Mouse (Mus musculus): ENCODE results near the gene Bahcc1. TPM values are rescaled to one million over a fixed set of nuclear protein-coding genes. Genes with fewer than 3 reads are reported as not detected.

Bahcc1 gene
- polyA plus RNA-seq, 1 experiment from 2014 or later = 9.7 TPM

DNA sequence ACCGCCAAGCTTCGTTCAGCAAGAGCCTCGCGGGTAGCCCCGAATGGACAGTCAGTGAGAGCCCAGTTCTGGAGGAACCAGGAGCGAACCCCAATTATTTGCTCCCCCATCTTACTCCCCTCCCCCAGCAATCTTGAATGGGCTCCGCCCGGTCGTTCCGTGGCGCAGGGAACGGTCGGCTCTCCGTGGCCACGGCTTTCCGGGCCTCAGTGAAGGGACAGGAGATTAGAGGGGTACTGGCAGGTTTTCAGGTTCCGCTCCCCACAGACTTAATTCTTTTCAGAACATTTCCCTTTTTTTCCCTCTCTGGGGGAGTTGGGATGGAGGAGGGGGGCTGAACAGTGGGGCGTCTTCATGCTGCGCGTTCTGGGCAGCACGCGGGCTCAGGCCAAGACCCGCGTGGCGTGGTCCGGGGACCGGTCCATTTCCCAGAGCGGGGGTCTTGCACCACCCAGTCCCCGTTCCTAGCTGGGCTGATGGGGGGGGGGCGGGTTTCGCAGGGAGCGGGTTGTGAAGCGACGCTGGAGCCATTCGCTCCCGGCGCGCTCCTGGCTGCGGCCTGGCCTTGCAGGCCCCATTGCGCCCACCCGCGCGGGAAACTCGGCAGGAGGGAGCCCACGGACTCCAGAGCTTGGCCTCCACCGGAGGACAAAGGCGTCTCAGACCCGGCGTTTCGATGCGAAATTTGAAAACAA is 841 bp downstream of the Bahcc1 start:
- peak overlapping the region; percentile 96 for H3K27ac ChIP-seq (ENCODE audit: low read length)
- H3K9me3 ChIP-seq (replicated peaks; ENCODE audit: control insufficient read depth, low read length, poor library complexity, severe bottlenecking) = no peaks in the 10 kb centered on the region
- peak overlapping the region; percentile 68 for H3K4me2 ChIP-seq (ENCODE audit: low read length)
- peaks cover 25% of the 10 kb centered on the region for H3K4me1 ChIP-seq (ENCODE audit: control insufficient read depth, insufficient read depth, low read length)
- ATAC-seq = no peak
- H3K27me3 ChIP-seq (ENCODE audit: control insufficient read depth, insufficient read depth, low read depth, low read length) = no peaks in the 10 kb centered on the region
- under 1% methylated on average over 51 of the region's 51 CpGs for WGBS
- no peaks in the 10 kb centered on the region for H3K36me3 ChIP-seq (ENCODE audit: control insufficient read depth, insufficient read depth, low read length)
- peak overlapping the region; percentile 99 for H3K9ac ChIP-seq (ENCODE audit: low read depth, low read length)
- H3K4me3 ChIP-seq (ENCODE audit: low read depth, low read length) = peak overlapping the region; percentile 72

DNA sequence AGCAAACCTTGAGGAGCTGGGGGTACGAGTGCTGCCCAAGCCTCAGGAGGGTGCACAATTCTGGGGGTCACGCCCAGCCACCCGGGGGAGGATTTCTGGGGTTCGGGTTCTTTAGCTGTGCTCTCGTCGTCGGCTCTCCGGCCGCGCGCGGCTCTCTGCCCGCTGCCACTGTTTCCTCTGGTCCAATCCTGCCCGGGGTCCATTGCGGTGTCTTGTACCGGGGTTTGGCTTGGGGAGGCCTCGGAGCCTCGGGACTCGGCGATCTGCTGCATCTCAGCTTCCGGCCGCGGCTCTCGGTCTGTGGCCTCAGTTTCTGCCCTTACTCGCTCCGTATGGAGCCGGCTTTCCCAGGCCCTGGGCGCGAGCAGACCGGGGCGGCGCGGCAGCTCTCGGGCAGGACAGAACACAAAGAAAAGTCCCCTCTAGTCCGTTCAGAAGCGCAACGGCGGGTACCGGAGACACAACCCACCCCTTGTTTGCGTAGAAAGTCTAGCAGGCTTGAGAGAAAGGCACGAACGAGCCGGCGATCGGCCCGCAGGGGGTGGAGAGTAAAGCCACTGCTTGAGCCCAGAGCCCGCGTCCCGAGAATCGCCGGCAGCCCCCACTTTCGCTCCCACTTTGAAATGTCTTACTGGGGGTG is 1.5 kb downstream of the Bahcc1 start:
- peak overlapping the region; percentile 99 for H3K9ac ChIP-seq (ENCODE audit: low read depth, low read length)
- WGBS = under 1% methylated on average over 48 of the region's 52 CpGs
- peak overlapping the region; percentile 72 for H3K4me3 ChIP-seq (ENCODE audit: low read depth, low read length)
- no peaks in the 10 kb centered on the region for H3K27me3 ChIP-seq (ENCODE audit: control insufficient read depth, insufficient read depth, low read depth, low read length)
- ATAC-seq = no peak
- H3K27ac ChIP-seq (ENCODE audit: low read length) = peak overlapping the region; percentile 96
- H3K9me3 ChIP-seq (replicated peaks; ENCODE audit: control insufficient read depth, low read length, poor library complexity, severe bottlenecking) = no peaks in the 10 kb centered on the region
- peaks cover 25% of the 10 kb centered on the region for H3K4me1 ChIP-seq (ENCODE audit: control insufficient read depth, insufficient read depth, low read length)
- peak overlapping the region; percentile 68 for H3K4me2 ChIP-seq (ENCODE audit: low read length)
- H3K36me3 ChIP-seq (ENCODE audit: control insufficient read depth, insufficient read depth, low read length) = no peaks in the 10 kb centered on the region

DNA sequence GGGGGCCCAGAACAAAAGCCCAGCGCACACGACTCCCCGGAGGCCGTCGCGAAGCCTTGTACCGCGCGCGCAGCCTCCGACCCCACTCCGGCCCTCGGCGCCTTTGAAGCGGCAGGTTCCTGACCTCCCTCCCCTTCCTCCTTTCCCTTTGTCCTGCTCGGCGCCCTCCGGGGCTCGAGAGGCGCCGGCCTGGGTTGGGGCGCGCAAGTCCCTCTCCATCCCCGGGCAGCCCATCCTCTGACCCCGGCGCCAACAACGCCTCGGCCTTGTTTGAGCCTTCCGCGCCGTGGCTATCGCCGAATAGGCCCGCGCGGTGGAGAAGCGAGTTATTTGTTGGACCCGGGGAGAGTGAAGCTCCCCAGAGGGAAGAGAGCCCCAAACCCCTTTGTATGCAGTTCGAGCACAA is 2.0 kb downstream of the Bahcc1 start:
- H3K9me3 ChIP-seq (replicated peaks; ENCODE audit: control insufficient read depth, low read length, poor library complexity, severe bottlenecking) = no peaks in the 10 kb centered on the region
- ATAC-seq = no peak
- under 1% methylated on average over 39 of the region's 39 CpGs for WGBS

DNA sequence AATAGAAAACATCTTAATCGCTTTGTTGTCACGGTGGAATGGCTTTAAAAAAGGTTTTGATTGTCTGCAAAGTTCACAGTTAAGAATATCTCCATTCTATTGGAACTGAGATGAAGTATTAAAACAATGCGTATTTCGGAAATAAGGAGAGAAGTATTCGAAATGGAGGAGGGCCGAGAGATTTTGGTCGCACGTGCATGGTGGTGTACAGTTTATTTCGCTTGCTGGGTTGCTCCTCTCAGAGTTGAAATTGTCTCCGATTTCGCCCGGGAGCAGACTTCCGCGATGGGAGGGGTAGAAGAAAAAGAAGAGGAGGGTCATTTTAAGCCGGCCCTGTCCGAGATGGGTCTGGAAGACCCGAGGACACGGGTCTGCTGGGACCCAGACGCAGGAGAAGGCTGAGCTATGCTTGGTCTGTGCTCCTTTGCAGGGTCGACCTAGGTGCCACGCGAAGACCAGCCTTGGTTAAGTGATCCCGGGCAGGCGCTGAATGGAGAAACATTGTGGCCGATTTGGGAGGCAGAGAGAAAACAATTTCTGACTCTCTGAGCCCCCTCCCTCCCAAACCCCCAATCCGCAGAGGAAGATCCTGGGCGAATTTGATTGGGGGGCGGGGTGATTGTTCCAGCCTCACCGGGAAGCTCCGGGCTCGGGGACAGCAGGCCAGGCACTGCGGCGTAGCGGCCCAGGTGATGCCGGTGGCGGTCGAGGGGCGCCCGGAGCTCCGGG is 2.8 kb downstream of the Bahcc1 start:
- H3K4me3 ChIP-seq (ENCODE audit: low read depth, low read length) = peak overlapping the region; percentile 72
- under 1% methylated on average over 40 of the region's 40 CpGs for WGBS
- H3K27ac ChIP-seq (ENCODE audit: low read length) = peak overlapping the region; percentile 100
- no peaks in the 10 kb centered on the region for H3K36me3 ChIP-seq (ENCODE audit: control insufficient read depth, insufficient read depth, low read length)
- H3K4me2 ChIP-seq (ENCODE audit: low read length) = peak overlapping the region; percentile 68
- peaks cover 30% of the 10 kb centered on the region for H3K4me1 ChIP-seq (ENCODE audit: control insufficient read depth, insufficient read depth, low read length)
- no peaks in the 10 kb centered on the region for H3K9me3 ChIP-seq (replicated peaks; ENCODE audit: control insufficient read depth, low read length, poor library complexity, severe bottlenecking)
- no peaks in the 10 kb centered on the region for H3K27me3 ChIP-seq (ENCODE audit: control insufficient read depth, insufficient read depth, low read depth, low read length)
- H3K9ac ChIP-seq (ENCODE audit: low read depth, low read length) = peak overlapping the region; percentile 97
- ATAC-seq = no peak

More for the DNA sequence above, 2.0 kb downstream of the Bahcc1 start:
- peak overlapping the region; percentile 72 for H3K4me3 ChIP-seq (ENCODE audit: low read depth, low read length)
- no peaks in the 10 kb centered on the region for H3K36me3 ChIP-seq (ENCODE audit: control insufficient read depth, insufficient read depth, low read length)
- peaks cover 25% of the 10 kb centered on the region for H3K4me1 ChIP-seq (ENCODE audit: control insufficient read depth, insufficient read depth, low read length)
- H3K27ac ChIP-seq (ENCODE audit: low read length) = peak overlapping the region; percentile 96
- peak overlapping the region; percentile 99 for H3K9ac ChIP-seq (ENCODE audit: low read depth, low read length)
- H3K4me2 ChIP-seq (ENCODE audit: low read length) = peak overlapping the region; percentile 68
- no peaks in the 10 kb centered on the region for H3K27me3 ChIP-seq (ENCODE audit: control insufficient read depth, insufficient read depth, low read depth, low read length)

DNA sequence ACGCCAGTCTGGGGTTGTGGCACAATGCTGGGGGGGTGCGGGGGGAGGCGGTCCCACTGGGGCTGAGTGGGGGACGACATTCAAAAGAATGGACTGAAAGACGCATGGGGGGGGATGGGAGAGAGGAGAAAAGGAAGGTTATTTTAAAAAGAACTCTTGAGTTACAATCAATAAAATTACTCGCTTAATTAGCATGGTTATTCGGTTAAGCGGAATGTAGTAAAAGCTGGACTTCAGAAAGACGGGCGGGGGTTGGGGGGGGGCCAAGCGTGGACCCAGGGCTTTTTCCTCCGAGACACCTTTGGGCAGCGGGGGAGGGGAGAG is 3.3 kb downstream of the Bahcc1 start:
- no peak for ATAC-seq
- Histone ChIP-seq H3K4me1 (ENCODE audit: control insufficient read depth, insufficient read depth, low read length) (peaks cover 35% of the 10 kb centered on the region), H3K9ac (ENCODE audit: low read depth, low read length) (peak overlapping the region; percentile 97), H3K36me3 (ENCODE audit: control insufficient read depth, insufficient read depth, low read length) (no peaks in the 10 kb centered on the region), H3K9me3 (replicated peaks; ENCODE audit: control insufficient read depth, low read length, poor library complexity, severe bottlenecking) (no peaks in the 10 kb centered on the region), H3K4me2 (ENCODE audit: low read length) (peak overlapping the region; percentile 68), H3K27me3 (ENCODE audit: control insufficient read depth, insufficient read depth, low read depth, low read length) (no peaks in the 10 kb centered on the region), H3K4me3 (ENCODE audit: low read depth, low read length) (peak overlapping the region; percentile 72), H3K27ac (ENCODE audit: low read length) (peak overlapping the region; percentile 100)
- under 1% methylated on average over 13 of the region's 13 CpGs for WGBS

DNA sequence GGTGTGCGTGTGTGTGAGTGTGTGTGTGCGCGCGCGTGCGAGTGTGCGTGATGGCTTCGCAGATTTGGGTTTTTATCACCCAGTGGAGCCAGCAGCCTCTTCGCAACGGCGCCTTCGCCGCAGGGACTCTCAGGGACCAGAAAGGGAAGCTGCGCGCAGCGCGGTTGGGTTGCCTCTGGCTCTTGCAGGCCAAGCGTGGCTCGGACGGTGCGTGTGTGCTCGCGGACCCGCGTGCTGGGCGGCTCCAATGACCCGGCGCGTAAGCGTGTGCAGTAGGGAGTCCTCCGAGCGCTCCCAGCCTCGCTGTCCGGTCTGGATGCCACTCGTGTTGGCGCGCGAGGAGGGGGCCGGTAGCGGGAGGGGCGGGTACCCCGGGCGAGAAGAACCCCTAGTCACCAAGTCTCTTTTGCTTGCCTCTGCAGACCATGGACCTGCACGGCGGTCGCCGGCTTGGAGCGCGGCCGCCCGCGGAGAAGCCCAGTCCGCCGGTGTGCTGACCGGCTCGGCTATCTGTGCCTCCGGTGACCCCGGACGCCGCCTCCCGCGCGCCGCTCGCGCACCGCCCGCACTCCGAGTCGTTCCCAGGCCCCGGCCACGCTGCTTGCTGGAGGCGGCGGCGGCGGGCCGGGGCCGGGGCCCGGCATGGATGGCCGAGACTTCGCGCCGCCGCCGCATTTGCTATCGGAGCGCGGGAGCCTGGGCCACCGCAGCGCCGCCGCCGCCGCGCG is 3.9 kb downstream of the Bahcc1 start:
- peaks cover 40% of the 10 kb centered on the region for H3K4me1 ChIP-seq (ENCODE audit: control insufficient read depth, insufficient read depth, low read length)
- H3K9me3 ChIP-seq (replicated peaks; ENCODE audit: control insufficient read depth, low read length, poor library complexity, severe bottlenecking) = no peaks in the 10 kb centered on the region
- peak overlapping the region; percentile 97 for H3K9ac ChIP-seq (ENCODE audit: low read depth, low read length)
- no peaks in the 10 kb centered on the region for H3K36me3 ChIP-seq (ENCODE audit: control insufficient read depth, insufficient read depth, low read length)
- ATAC-seq = no peak
- peak overlapping the region; percentile 100 for H3K27ac ChIP-seq (ENCODE audit: low read length)
- WGBS = under 1% methylated on average over 94 of the region's 96 CpGs
- peak overlapping the region; percentile 72 for H3K4me3 ChIP-seq (ENCODE audit: low read depth, low read length)
- H3K4me2 ChIP-seq (ENCODE audit: low read length) = peak overlapping the region; percentile 68
- no peaks in the 10 kb centered on the region for H3K27me3 ChIP-seq (ENCODE audit: control insufficient read depth, insufficient read depth, low read depth, low read length)

DNA sequence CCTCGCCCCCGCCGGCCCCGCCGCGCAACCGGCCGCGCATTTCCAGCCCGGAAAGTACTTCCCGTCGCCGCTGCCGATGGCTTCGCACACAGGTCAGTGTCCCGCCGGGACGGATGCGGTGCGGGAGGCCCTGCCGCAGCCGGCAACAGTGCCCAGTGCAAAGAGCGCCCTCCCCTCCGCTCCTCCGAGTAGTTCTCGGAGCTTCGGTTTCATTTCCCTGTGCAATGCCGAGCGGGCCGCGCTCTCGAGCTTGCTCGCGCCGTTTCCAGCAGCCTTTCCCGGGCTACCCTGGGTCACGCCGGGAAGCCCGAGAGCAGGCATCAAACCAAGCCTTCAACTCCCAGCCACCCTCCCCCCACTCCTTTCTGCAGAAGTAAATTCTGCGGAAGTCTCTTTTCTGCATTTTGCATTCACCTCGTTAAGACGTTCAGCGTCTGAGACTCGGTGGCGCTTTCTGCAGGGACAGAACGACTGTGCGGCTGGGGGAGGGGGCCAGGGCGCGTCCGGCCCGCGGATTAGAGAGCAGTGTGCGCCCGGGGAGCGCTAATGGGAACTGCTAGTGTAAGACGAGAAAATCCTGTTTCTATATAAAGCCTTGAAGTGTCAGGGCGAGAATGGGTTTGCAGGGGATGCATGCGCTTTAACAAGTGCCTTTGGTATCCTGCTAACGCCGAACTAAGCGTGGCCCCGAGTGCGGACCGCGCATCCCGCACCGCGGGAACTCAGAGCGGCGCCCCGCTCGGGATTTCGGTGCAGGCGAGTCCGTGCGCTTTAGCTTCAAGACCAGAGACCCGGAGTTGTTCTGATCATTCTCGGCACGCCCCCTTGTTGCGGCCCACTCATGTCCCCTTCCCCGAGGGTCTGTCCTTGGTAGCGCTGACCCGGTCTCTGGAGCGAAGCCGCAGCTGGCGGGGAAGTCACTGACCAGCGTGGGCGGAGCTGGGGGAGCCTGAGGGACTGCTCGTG is 4.7 kb downstream of the Bahcc1 start:
- Histone ChIP-seq H3K4me2 (ENCODE audit: low read length) (peak overlapping the region; percentile 68), H3K4me1 (ENCODE audit: control insufficient read depth, insufficient read depth, low read length) (peaks cover 40% of the 10 kb centered on the region), H3K36me3 (ENCODE audit: control insufficient read depth, insufficient read depth, low read length) (no peaks in the 10 kb centered on the region), H3K4me3 (ENCODE audit: low read depth, low read length) (peak overlapping the region; percentile 72), H3K9me3 (replicated peaks; ENCODE audit: control insufficient read depth, low read length, poor library complexity, severe bottlenecking) (no peaks in the 10 kb centered on the region), H3K9ac (ENCODE audit: low read depth, low read length) (peak overlapping the region; percentile 97), H3K27me3 (ENCODE audit: control insufficient read depth, insufficient read depth, low read depth, low read length) (no peaks in the 10 kb centered on the region), H3K27ac (ENCODE audit: low read length) (peak overlapping the region; percentile 100)
- ATAC-seq = no peak
- under 1% methylated on average over 81 of the region's 89 CpGs for WGBS

DNA sequence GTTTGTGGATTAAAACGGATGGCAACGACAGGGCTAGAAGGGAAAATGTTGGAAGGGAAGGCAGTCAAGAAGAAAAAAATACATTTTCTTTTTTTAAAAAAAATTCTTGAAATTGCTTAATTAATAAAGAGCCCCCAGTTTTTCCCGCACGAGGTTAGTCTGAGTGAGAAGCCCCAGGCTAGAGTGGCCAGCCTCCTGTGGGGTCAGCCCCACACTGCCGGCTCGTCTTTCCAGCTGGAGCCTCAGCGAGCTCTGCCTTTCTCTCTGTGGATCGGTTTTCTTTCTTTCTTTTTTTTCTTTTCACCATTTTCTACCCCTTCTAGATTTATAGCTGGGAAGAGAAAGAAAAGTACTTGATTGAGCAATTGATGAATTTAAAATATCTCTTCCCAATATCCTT is 5.6 kb downstream of the Bahcc1 start:
- H3K27me3 ChIP-seq (ENCODE audit: control insufficient read depth, insufficient read depth, low read depth, low read length) = no peaks in the 10 kb centered on the region
- no peaks in the 10 kb centered on the region for H3K36me3 ChIP-seq (ENCODE audit: control insufficient read depth, insufficient read depth, low read length)
- peak overlapping the region; percentile 90 for H3K27ac ChIP-seq (ENCODE audit: low read length)
- peaks cover 49% of the 10 kb centered on the region for H3K4me1 ChIP-seq (ENCODE audit: control insufficient read depth, insufficient read depth, low read length)
- peak overlapping the region; percentile 72 for H3K4me3 ChIP-seq (ENCODE audit: low read depth, low read length)
- H3K9me3 ChIP-seq (replicated peaks; ENCODE audit: control insufficient read depth, low read length, poor library complexity, severe bottlenecking) = no peaks in the 10 kb centered on the region
- no peak for ATAC-seq
- H3K9ac ChIP-seq (ENCODE audit: low read depth, low read length) = peak overlapping the region; percentile 97
- WGBS = 4% methylated on average over 8 of the region's 8 CpGs
- H3K4me2 ChIP-seq (ENCODE audit: low read length) = peak overlapping the region; percentile 68

Data from midbrain, embryonic 16.5 days (tissue).